Mouse (Mus musculus) embryonic facial prominence, embryonic 14.5 days (tissue): ENCODE results near the gene Fam78b. TPM values are rescaled to one million over a fixed set of nuclear protein-coding genes. Genes with fewer than 3 reads are reported as not detected.
A peak's percentile ranks its signal among the peaks of the same experiment; 100 is the strongest.

Experiments used
- ATAC-seq: fragments of 200-750 bp; cut with Nextera tagmentation; 2 replicates; pipeline ENCODE4 v1.8.0; 2017; ENCODE audit warnings: low read depth, moderate number of reproducible peaks, moderate TSS enrichment
- DNase-seq: peaks from one replicate; pipeline ENCODE4 v3.0.0-alpha.2; 2015; ENCODE audit warnings: low spot score
- H3K27ac ChIP-seq: fragments of 300-500 bp; sonication (generic); replicated peaks from 2 replicates; pipeline ENCODE4 v1.5.1; 2014; ENCODE audit warnings: low read depth, mild to moderate bottlenecking, low read length, moderate library complexity
- H3K27me3 ChIP-seq: fragments of 300-500 bp; sonication (generic); replicated peaks from 2 replicates; pipeline ENCODE4 v1.6.1; 2014; ENCODE audit warnings: low read length; ENCODE audit not compliant: control insufficient read depth, insufficient read depth
- H3K36me3 ChIP-seq: fragments of 300-500 bp; sonication (generic); 2 replicates; pipeline ENCODE4 v1.6.1; 2014; ENCODE audit warnings: low read length, mixed read lengths; ENCODE audit not compliant: control insufficient read depth, insufficient read depth
- H3K4me1 ChIP-seq: fragments of 300-500 bp; sonication (generic); 2 replicates; pipeline ENCODE4 v1.6.1; 2014; ENCODE audit warnings: antibody characterized with exemption, low read length; ENCODE audit not compliant: control insufficient read depth, insufficient read depth
- H3K4me2 ChIP-seq: fragments of 300-500 bp; sonication (generic); 2 replicates; pipeline ENCODE4 v1.6.1; 2014; ENCODE audit warnings: low read depth, mild to moderate bottlenecking, low read length, moderate library complexity, mixed read lengths
- H3K4me3 ChIP-seq: fragments of 300-500 bp; sonication (generic); 2 replicates; pipeline ENCODE4 v1.5.1; 2014; ENCODE audit warnings: low read depth, mild to moderate bottlenecking, low read length
- H3K9ac ChIP-seq: fragments of 300-500 bp; sonication (generic); 2 replicates; pipeline ENCODE4 v1.6.1; 2014; ENCODE audit warnings: low read depth, mild to moderate bottlenecking, low read length, moderate library complexity, mixed read lengths
- H3K9me3 ChIP-seq: fragments of 300-500 bp; sonication (generic); 2 replicates; pipeline ENCODE4 v1.6.1; 2016; ENCODE audit warnings: low read length; ENCODE audit not compliant: control insufficient read depth
- WGBS: fragments of 180-500 bp; shearing (Covaris S2); extraction: QIAGEN DNeasy Blood & Tissue Kit; methylation state at CpG from one replicate; pipeline ENCODE4 v1.1.7; 2014; 5-methylcytosine and 5-hydroxymethylcytosine counted together
- polyA plus RNA-seq: library from polyadenylated mRNA; unstranded; fragments of >200 nt; fragmentation: Nextera tagmentation; extraction: Ambion mirVana; gene quantifications from 2 replicates; pipeline ENCODE4 v1.2.1, GENCODE M21; 2014

Gene Fam78b
- polyA plus RNA-seq, 1 experiment from 2014 or later, result 2.3 TPM

DNA sequence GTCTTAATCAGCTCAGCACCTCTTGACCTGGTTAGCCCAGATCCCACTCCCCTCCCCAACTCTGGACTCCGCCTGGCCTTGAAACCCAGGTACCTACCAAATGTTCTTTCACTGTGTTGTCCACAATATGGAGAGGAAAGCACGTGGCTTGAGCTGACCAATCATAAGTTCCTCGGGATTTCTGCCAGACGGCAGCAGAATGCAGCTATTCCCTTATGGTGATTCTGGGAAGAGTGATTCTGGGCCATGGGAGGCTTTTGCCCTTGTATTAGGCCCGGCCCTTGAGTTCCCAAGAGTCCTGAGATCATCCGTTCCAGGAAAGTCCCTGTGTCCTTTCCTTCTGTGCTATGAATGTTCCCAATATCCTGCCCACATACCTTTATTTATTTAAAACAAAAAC, 41.3 kb downstream of the Fam78b start:
- WGBS, result 79% methylated on average over 6 of the region's 6 CpGs

GRCm38 (mm10) chr1:167046169-167046927, 45.1 kb downstream of the Fam78b start:
- Histone ChIP-seq H3K4me3 (no peak overlapping the region), H3K27ac (no peak overlapping the region), H3K27me3 (no peaks in the 10 kb centered on the region), H3K9ac (no peak overlapping the region), H3K9me3 (no peaks in the 10 kb centered on the region), H3K36me3 (no peaks in the 10 kb centered on the region), H3K4me2 (no peak overlapping the region), H3K4me1 (no peaks in the 10 kb centered on the region)
- WGBS, result 64% methylated on average over 10 of the region's 10 CpGs
- ATAC-seq (no peak), DNase-seq (no peak)

More for the DNA sequence above, 41.3 kb downstream of the Fam78b start:
- H3K27me3 ChIP-seq, result no peaks in the 10 kb centered on the region
- no peak overlapping the region for H3K4me3 ChIP-seq
- H3K9me3 ChIP-seq, result no peaks in the 10 kb centered on the region
- no peaks in the 10 kb centered on the region for H3K36me3 ChIP-seq
- H3K4me2 ChIP-seq, result no peak overlapping the region
- H3K27ac ChIP-seq, result no peak overlapping the region
- no peak overlapping the region for H3K9ac ChIP-seq
- no peak for DNase-seq
- no peak for ATAC-seq
- no peaks in the 10 kb centered on the region for H3K4me1 ChIP-seq

GRCm38 (mm10) chr1:167050859-167051258, 49.6 kb downstream of the Fam78b start:
- DNase-seq (no peak), ATAC-seq (no peak)
- H3K36me3 ChIP-seq, result no peaks in the 10 kb centered on the region
- 91% methylated on average over 3 of the region's 3 CpGs for WGBS
- no peak overlapping the region for H3K27ac ChIP-seq
- no peak overlapping the region for H3K4me2 ChIP-seq
- H3K4me3 ChIP-seq, result no peak overlapping the region
- no peaks in the 10 kb centered on the region for H3K9me3 ChIP-seq
- no peaks in the 10 kb centered on the region for H3K4me1 ChIP-seq
- no peak overlapping the region for H3K9ac ChIP-seq
- H3K27me3 ChIP-seq, result no peaks in the 10 kb centered on the region

GRCm38 (mm10) chr1:167054029-167054428, 52.8 kb downstream of the Fam78b start:
- no peak overlapping the region for H3K4me2 ChIP-seq
- H3K27ac ChIP-seq, result no peak overlapping the region
- no peak for ATAC-seq
- H3K4me1 ChIP-seq, result no peaks in the 10 kb centered on the region
- no peaks in the 10 kb centered on the region for H3K36me3 ChIP-seq
- DNase-seq, result no peak
- no peaks in the 10 kb centered on the region for H3K27me3 ChIP-seq
- H3K9ac ChIP-seq, result no peak overlapping the region
- H3K9me3 ChIP-seq, result no peaks in the 10 kb centered on the region
- 74% methylated on average over 7 of the region's 7 CpGs for WGBS
- no peak overlapping the region for H3K4me3 ChIP-seq

DNA sequence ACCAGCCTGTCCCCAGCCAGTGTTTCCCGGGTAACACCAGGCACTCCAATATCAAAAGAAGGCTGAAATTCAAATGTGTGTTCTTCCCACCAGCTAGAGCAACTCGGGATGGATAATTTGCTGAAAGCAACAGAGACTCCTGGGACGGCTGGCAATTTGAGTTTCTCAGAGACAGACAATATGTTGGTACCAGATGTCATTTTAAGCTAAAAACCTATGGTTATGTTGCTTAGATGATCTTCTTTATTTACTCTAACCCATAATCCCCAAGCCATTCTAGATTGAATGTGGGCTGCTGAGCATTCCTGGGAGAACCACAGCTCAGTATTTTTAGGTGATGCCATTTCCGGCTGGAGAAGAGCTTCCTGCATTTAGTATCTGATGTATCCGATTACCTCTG, 56.3 kb downstream of the Fam78b start:
- DNase-seq (peak; percentile 63), ATAC-seq (no peak)
- H3K27me3 ChIP-seq, result no peaks in the 10 kb centered on the region
- H3K4me2 ChIP-seq, result no peak overlapping the region
- H3K9ac ChIP-seq, result no peak overlapping the region
- H3K4me3 ChIP-seq, result no peak overlapping the region
- no peaks in the 10 kb centered on the region for H3K4me1 ChIP-seq
- no peak overlapping the region for H3K27ac ChIP-seq
- no peaks in the 10 kb centered on the region for H3K9me3 ChIP-seq
- WGBS, result 46% methylated on average over 5 of the region's 5 CpGs
- H3K36me3 ChIP-seq, result no peaks in the 10 kb centered on the region

GRCm38 (mm10) chr1:167059550-167060285, 58.5 kb downstream of the Fam78b start:
- H3K4me3 ChIP-seq, result no peak overlapping the region
- no peaks in the 10 kb centered on the region for H3K9me3 ChIP-seq
- no peaks in the 10 kb centered on the region for H3K36me3 ChIP-seq
- no peak overlapping the region for H3K27ac ChIP-seq
- ATAC-seq, result no peak
- DNase-seq, result no peak
- no peaks in the 10 kb centered on the region for H3K4me1 ChIP-seq
- no peak overlapping the region for H3K4me2 ChIP-seq
- H3K9ac ChIP-seq, result no peak overlapping the region
- 55% methylated on average over 9 of the region's 9 CpGs for WGBS
- no peaks in the 10 kb centered on the region for H3K27me3 ChIP-seq

- no peaks in the 10 kb centered on the region for H3K4me1 ChIP-seq
- DNase-seq, result no peak
- no peaks in the 10 kb centered on the region for H3K36me3 ChIP-seq
- H3K4me2 ChIP-seq, result no peak overlapping the region
- no peak overlapping the region for H3K4me3 ChIP-seq
- 38% methylated on average over 4 of the region's 4 CpGs for WGBS
- no peak overlapping the region for H3K27ac ChIP-seq
- H3K27me3 ChIP-seq, result no peaks in the 10 kb centered on the region
- H3K9me3 ChIP-seq, result no peaks in the 10 kb centered on the region
- H3K9ac ChIP-seq, result no peak overlapping the region
- ATAC-seq, result no peak
Measured at GRCm38 (mm10) chr1:167063971-167064370, 62.8 kb downstream of the Fam78b start.

GRCm38 (mm10) chr1:167065541-167065940, 64.3 kb downstream of the Fam78b start:
- Histone ChIP-seq H3K4me1 (no peaks in the 10 kb centered on the region), H3K9ac (no peak overlapping the region), H3K4me3 (no peak overlapping the region), H3K9me3 (no peaks in the 10 kb centered on the region), H3K27me3 (no peaks in the 10 kb centered on the region), H3K4me2 (no peak overlapping the region), H3K27ac (no peak overlapping the region), H3K36me3 (no peaks in the 10 kb centered on the region)
- DNase-seq (no peak), ATAC-seq (no peak)
- 27% methylated on average over 4 of the region's 4 CpGs for WGBS
